Mouse (Mus musculus) myocyte (in vitro differentiated cells): ENCODE results near the gene Nptxr.

ENCODE experiments used
- E2F4 ChIP-seq: IDR thresholded peaks from one replicate; pipeline ENCODE4 v1.6.1; 2011; ENCODE audit warnings: mild to moderate bottlenecking, control low read depth, moderate library complexity; ENCODE audit not compliant: insufficient read depth
- MAX ChIP-seq: IDR thresholded peaks from one replicate; pipeline ENCODE4 v1.6.1; 2011; ENCODE audit warnings: low read depth, mild to moderate bottlenecking, control low read depth
- MYOD1 ChIP-seq, 3 experiments: IDR thresholded peaks; one replicate each; pipeline ENCODE4 v1.6.1; 2011; ENCODE audit warnings: control low read depth in 2 of 3, low read depth in 2 of 3, mild to moderate bottlenecking in 2 of 3, moderate library complexity in 1 of 3; ENCODE audit not compliant: insufficient read length in 2 of 3, control insufficient read depth in 1 of 3
- POLR2A ChIP-seq: IDR thresholded peaks from one replicate; pipeline ENCODE4 v1.6.1; 2011; ENCODE audit warnings: low read depth, mild to moderate bottlenecking, control low read depth, moderate library complexity; ENCODE audit not compliant: insufficient read length
- POLR2AphosphoS2 ChIP-seq: IDR thresholded peaks from one replicate; pipeline ENCODE4 v1.6.1; 2011; ENCODE audit warnings: low read depth, control low read depth; ENCODE audit not compliant: insufficient read length
- TCF12 ChIP-seq: IDR thresholded peaks from one replicate; pipeline ENCODE4 v1.6.1; 2011; ENCODE audit warnings: mild to moderate bottlenecking, control low read depth; ENCODE audit not compliant: poor library complexity, insufficient read depth, severe bottlenecking
- USF1 ChIP-seq: IDR thresholded peaks from one replicate; pipeline ENCODE4 v1.6.1; 2011; ENCODE audit warnings: low read depth, mild to moderate bottlenecking, control low read depth, moderate library complexity

DNA sequence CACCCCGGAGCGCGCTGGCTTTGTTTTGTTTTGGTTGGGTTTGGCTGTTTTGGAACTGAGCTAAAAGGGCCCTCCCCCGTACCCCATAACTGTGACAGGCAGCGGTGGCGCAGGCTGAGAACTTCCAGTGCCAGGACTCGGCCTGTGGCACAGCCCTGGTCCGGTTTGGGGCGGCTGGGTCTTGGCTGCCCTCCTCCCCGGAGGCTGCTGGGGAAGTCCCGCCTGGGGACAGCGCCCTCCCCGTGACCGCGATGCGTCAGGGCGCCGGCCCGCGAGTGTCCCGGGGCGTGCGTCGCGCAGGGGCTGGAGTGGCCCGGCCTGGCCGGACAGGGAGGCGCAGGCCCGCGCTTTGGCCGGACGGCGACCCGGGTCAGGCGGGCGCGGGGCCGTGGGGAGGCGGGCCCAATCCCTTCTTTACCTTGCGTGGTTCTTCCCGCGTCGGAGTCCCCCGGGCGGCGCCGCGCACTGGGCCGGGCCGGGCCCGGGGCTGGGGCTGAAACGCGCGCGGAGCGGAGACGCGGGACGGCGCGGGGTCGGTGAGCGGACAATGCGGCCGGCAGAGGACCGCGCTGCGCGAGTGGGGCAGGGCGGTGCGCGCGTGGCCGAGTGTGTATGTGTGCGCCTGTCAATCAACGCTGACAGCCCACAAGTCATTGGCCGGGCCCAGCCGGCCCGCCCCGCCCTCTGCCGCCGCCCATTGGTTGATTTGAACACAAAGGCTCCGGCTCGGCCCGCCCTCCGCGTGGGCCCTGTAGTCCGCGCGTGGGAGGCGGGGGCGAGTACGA lies 62.5 kb downstream of the Nptxr start, which contains the start of gene Sun2:
- TF ChIP-seq E2F4 (peak; percentile 11), MAX (no peak), POLR2A (peak; percentile 83), TCF12 (no peak), USF1 (no peak), MYOD1 (IDR thresholded peaks at IDR 0.05; ENCODE audit: control insufficient read depth in 1 of 3, insufficient read length in 2 of 3, low read depth in 2 of 3) (peak in 1 of 3 experiments; percentile 56), POLR2AphosphoS2 (peak; percentile 82)
